Mouse (Mus musculus) embryo, embryonic 9.5 days (tissue): ENCODE data around the gene Zfp454.

ENCODE experiments used
- DNase-seq: peaks from one replicate; pipeline ENCODE4 v3.0.0-alpha.2; 2017; ENCODE audit errors: extremely low spot score

Zfp454 gene

DNA sequence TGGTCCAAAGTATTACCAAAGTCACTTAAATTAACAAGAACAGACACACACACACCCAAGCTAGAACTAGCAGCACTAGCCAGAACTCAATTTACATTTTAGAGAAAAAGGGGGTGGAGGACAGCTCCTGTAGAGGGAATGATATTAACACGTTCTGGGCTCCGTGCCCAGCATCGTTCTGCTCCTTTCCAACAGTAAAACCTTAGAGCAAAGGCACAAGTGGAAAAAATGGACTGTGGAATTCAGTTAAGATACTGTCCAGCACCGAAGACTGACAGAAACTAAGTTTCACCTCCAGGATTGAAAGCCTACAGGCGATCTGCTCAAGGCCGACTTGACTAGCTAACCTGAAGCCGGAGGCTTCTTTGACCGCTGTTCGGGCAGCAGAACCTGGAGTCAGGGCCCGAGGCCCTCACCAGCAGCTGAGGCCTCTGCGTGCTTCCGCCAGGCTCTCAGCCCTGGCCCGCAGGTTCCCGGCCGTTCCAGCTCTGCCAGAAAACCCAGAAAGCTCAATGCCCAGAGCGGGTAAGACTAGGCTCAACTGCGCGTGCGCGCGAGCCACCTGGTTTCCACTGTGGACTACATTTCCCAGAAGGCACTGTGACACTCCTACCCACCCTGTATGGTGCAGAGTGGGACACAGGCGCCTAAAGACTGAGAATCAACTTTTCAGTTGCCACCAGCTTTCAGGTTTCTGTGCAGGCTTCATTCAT is 46.3 kb downstream of the Zfp454 start, which contains the start of gene Zfp879:
Zfp879 (minus strand) TSS at position 530 of the 713 bp plus-strand sequence.
- peak; percentile 88 for DNase-seq

DNA sequence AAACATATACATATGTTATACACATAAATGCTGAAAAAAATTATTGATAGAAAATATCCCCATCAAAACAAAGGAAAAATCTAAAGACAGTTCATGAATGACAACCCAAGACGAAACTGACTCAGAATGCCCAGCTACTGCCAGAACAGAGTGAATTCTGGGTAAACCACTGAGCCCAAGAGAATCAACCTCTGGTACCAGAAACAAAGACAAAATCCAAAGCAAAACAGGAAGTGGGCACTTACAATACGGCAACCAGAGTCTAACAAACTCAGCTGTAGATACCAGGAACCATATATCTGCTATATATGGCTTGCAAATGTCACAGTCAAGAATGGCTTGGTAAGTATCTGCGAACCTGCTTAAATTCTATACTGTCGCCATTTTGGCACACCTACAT is 51.7 kb downstream of the Zfp454 start:
- no peak for DNase-seq

DNA sequence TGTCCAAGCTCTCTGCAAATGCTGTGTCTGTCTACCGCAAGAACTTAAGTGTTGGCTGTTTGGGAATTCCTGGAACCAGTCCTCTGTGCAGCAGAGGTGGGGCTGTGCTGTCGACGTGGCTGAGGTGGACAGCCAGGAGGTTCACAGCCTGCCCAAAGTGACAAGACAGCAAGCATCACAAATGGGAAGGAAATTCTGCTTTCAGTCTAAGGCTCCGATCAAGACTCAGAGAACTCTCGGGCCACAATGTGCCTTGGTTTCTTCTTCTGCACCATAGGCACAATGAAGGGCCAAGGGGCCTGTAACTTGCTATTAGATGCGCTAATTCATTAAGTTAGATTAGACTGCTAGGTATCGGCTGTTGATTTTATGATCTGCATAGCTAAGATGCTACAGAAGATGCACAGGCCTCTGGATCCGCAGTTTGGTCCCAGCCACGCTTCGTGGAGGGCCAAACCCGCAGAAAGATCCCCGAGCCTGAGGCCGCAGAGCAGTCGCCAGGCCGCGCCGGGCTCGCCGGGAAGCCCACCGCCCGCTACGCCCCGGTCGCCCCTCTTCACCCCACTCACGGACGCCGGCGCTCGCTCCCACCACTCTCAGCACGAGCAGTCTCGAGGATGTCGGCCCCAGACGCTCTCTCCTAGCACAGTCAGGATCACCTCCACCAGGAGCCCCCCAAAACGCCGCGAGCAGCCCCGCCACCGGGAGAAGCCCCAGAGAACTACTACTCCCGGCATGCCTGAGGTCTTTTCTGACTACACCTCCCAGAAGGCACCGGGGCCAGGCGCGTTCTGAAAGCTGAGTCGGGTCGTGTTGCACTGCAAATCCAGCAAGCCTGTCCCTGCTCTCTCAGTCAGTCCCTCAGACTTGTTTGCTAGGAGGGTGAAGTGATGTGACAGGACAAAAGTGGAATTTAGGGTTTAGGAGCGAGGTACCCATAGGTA is 60.2 kb downstream of the Zfp454 start, which contains the start of gene Zfp354c:
Zfp354c (minus strand) TSS at position 715 of the 944 bp plus-strand sequence.
- peak; percentile 91 for DNase-seq

DNA sequence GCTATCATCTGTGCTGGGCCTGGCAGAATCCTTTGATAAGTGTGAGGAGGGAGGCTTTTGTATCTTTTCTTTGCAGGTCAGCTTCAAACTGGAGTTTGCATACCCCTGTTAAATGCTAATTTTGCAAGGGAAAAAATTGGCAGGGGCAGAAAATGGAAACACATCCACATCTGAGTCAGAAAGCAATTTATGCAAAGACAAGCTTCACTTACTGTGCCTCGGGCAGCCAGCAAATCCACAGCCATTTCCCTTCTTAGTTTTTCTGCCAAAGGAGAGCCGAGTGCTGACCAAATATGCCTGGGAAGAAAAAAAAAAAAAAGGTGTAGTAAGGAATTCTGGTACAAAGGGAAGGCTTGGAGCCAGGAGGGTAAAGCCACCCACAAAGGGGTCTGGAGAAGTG is 61.2 kb downstream of the Zfp454 start:
- DNase-seq: no peak
